Mouse (Mus musculus): Measurements from ENCODE around the gene Vmac. TPM values are rescaled to one million over a fixed set of nuclear protein-coding genes. Genes with fewer than 3 reads are reported as not detected.

Gene Vmac
- polyA plus RNA-seq, 1 experiment from 2014 or later, result 27.4 TPM

DNA sequence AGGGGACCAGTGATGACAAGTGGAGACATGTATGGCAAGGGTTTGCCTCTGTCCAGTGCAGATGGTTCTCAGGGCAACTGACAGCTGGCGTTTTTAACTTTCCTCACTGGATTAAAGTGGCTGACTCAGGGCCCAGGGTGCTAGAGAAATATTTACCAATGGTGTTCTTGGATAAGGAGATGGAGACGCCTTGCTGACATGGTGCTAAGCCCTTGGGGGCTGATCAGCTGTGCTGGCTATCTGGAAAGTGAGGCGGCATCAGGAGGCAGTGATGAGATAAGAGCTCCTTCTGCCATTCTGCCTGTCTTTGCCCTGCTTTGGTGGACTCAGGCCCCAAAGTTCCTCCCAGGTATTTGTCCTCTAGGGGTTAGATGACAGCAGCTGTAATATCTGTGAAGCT is 34.9 kb downstream of the Vmac start:
- Histone ChIP-seq H3K9me3 (replicated peaks; ENCODE audit: low read length) (no peaks in the 10 kb centered on the region), H3K4me3 (replicated peaks; ENCODE audit: low read depth, low read length) (no peak overlapping the region), H3K9ac (ENCODE audit: low read depth, low read length) (no peak overlapping the region), H3K27ac (0 out of 2 replicates have a peak overlapping the region, but pooled peaks have one; percentile 16), H3K4me1 (replicated peaks; ENCODE audit: insufficient read depth, low read length) (no peaks in the 10 kb centered on the region), H3K4me2 (ENCODE audit: low read length) (no peak overlapping the region), H3K27me3 (ENCODE audit: insufficient read depth, low read length) (no peaks in the 10 kb centered on the region), H3K36me3 (ENCODE audit: insufficient read depth, low read length) (peaks cover 31% of the 10 kb centered on the region)
- WGBS, result 74% methylated on average over 3 of the region's 3 CpGs
- no peak for TF ChIP-seq CTCF (IDR thresholded peaks at IDR 0.05; ENCODE audit: low read depth)
- no peak for DNase-seq (ENCODE audit: low spot score)
- no peak for ATAC-seq (replicated peaks; ENCODE audit: low FRiP score, low read depth)

DNA sequence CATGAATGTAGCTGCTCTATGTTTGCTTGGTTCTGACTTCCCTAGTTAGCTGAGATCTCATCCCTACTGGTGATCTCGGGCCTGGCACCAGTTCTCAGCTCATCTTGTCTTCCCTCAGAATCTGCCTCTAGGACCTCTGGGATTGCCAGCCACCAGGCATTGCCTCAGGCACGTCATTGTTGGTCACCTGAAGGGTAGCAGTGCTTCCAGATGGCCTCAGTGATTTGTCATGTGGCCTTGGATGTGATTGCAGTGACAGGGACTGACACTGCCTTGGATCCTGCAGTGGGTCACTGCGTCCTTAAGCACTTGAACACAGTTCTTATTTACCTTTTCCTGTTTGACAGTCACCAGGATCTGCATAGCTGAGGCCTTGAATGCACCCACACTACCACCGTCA is 36.0 kb downstream of the Vmac start:
- DNase-seq (ENCODE audit: low spot score), result no peak
- H3K9me3 ChIP-seq (replicated peaks; ENCODE audit: low read length), result no peaks in the 10 kb centered on the region
- 67% methylated on average over 4 of the region's 4 CpGs for WGBS

DNA sequence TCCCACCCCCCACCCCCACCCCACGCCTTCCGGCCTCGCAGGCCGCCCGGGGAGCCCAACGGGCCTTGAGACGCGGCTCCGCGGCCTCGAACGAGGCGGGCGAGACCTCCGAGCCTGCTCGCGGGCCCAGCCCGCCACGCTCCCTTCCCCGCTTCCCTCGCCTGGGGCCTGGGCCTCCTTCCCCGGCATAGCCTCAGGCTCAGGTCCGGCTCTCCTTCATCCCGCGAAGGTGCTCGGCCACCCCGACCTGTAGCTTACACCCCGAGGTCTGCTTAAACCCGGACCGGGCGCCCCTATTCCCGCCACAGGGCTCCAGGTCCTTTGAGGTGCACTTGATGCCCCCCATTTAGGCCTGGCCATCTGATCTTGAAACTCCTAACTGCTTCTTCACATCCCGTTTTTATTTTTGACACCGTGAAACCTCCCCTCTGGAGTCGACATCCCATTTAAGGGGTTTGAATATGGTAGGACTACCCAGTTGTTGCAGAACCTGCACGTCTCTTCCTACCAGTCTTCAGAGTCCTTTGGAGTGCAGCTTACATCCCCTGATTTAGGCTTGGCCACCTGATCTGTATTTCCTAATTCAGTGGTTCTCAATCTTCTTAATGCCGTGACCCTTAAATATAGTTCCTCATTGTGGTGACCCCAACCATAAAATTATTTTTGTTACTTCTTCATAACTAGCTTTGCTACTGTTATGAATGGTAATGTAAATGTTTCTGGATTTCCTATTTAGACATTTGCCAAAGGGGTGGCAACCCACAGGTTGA is 44.0 kb downstream of the Vmac start:
- Histone ChIP-seq H3K9ac (ENCODE audit: low read depth, low read length) (peak overlapping the region; percentile 94), H3K4me1 (replicated peaks; ENCODE audit: insufficient read depth, low read length) (peaks cover 8% of the 10 kb centered on the region; the same call in 1 of the 2 replicates), H3K27me3 (ENCODE audit: insufficient read depth, low read length) (no peaks in the 10 kb centered on the region), H3K4me2 (ENCODE audit: low read length) (peak overlapping the region; percentile 86), H3K9me3 (replicated peaks; ENCODE audit: low read length) (no peaks in the 10 kb centered on the region), H3K27ac (peak overlapping the region; percentile 87), H3K36me3 (ENCODE audit: insufficient read depth, low read length) (peaks cover 8% of the 10 kb centered on the region), H3K4me3 (replicated peaks; ENCODE audit: low read depth, low read length) (peak overlapping the region; percentile 89)
- no peak for TF ChIP-seq CTCF (IDR thresholded peaks at IDR 0.05; ENCODE audit: low read depth)
- 2% methylated on average over 36 of the region's 37 CpGs for WGBS
- ATAC-seq (replicated peaks; ENCODE audit: low FRiP score, low read depth) (no peak), DNase-seq (ENCODE audit: low spot score) (peak; percentile 21)

More for the DNA sequence above, 36.0 kb downstream of the Vmac start:
- ATAC-seq (replicated peaks; ENCODE audit: low FRiP score, low read depth), result no peak
- H3K27me3 ChIP-seq (ENCODE audit: insufficient read depth, low read length), result no peaks in the 10 kb centered on the region
- peaks cover 33% of the 10 kb centered on the region for H3K36me3 ChIP-seq (ENCODE audit: insufficient read depth, low read length)
- no peak for TF ChIP-seq CTCF (IDR thresholded peaks at IDR 0.05; ENCODE audit: low read depth)
- no peaks in the 10 kb centered on the region for H3K4me1 ChIP-seq (replicated peaks; ENCODE audit: insufficient read depth, low read length)
- H3K4me2 ChIP-seq (ENCODE audit: low read length), result no peak overlapping the region
- H3K4me3 ChIP-seq (replicated peaks; ENCODE audit: low read depth, low read length), result no peak overlapping the region
- no peak overlapping the region for H3K9ac ChIP-seq (ENCODE audit: low read depth, low read length)
- H3K27ac ChIP-seq, result no peak overlapping the region

DNA sequence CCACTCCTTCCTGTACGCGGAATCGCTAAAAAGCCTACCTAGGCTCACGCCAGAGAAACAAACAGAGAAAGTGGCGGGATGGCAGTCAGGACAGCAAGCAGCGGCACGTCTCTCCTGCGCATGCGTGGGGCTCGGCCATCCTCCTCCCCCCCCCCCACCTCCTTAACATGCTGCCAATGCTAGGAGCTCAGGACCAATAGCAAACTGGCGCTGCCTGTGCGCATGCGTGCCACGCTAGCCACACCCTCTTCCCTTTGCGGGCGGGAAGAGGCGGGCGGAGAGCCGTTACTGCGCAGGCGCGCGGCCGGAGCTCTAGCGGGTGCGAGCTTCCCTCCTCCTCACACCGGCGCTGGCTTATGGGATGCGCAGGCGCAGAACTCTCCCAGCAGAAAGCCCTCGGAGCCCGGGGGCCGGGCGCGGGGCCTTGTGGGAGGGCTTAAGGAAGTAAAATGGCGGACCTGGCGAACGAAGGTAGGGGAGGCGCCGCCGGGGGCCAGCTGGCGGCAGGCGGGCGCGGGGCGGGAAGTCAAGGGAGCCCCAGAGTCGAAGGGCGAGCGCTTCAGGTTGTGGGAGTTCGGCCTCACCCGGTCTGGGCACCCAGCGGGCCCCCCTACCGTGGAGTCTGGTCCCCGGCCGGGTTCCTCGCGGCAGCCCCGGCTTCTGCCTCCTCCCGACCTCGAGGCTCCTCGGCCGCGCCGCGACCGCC is 44.7 kb downstream of the Vmac start, which contains the start of gene Ranbp3:
TSS of gene Ranbp3 (plus strand) at position 354 of the 706 bp plus-strand sequence.
- H3K9me3 ChIP-seq (replicated peaks; ENCODE audit: low read length), result no peaks in the 10 kb centered on the region
- TF ChIP-seq CTCF (IDR thresholded peaks at IDR 0.05; ENCODE audit: low read depth), result no peak
- H3K36me3 ChIP-seq (ENCODE audit: insufficient read depth, low read length), result peaks cover 8% of the 10 kb centered on the region
- peak within 1 kb of the TSS; percentile 86 for H3K4me2 ChIP-seq (ENCODE audit: low read length)
- DNase-seq (ENCODE audit: low spot score), result peak; percentile 99
- under 1% methylated on average over 55 of the region's 66 CpGs for WGBS
- no peaks in the 10 kb centered on the region for H3K27me3 ChIP-seq (ENCODE audit: insufficient read depth, low read length)
- peaks cover 13% of the 10 kb centered on the region for H3K4me1 ChIP-seq (replicated peaks; ENCODE audit: insufficient read depth, low read length)
- peak within 1 kb of the TSS; percentile 89 for H3K4me3 ChIP-seq (replicated peaks; ENCODE audit: low read depth, low read length)
- peak; percentile 92 for ATAC-seq (replicated peaks; ENCODE audit: low FRiP score, low read depth)
- peak within 1 kb of the TSS; percentile 94 for H3K9ac ChIP-seq (ENCODE audit: low read depth, low read length)
- peak within 1 kb of the TSS; percentile 87 for H3K27ac ChIP-seq

DNA sequence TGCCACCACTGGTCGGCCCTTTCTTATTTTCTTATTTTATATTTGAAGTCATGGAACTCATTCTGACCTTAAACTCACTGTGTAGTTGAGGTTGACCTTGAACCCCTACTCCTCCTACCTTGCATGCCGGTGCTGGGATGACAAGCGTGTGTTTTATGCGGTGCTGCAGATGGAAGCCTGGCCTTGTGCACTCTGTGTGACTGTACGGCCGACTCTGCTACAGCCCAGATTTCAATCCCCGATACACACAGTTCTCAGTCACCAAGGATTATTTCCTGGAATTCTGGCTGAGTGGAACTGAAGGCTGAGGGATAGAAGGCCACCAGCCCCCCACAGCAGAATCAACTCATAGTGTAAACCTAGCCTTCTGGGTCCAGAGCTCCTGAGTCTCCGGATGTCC is 48.1 kb downstream of the Vmac start:
- no peak overlapping the region for H3K9ac ChIP-seq (ENCODE audit: low read depth, low read length)
- H3K27me3 ChIP-seq (ENCODE audit: insufficient read depth, low read length), result no peaks in the 10 kb centered on the region
- no peak overlapping the region for H3K4me2 ChIP-seq (ENCODE audit: low read length)
- no peaks in the 10 kb centered on the region for H3K9me3 ChIP-seq (replicated peaks; ENCODE audit: low read length)
- no peak for TF ChIP-seq CTCF (IDR thresholded peaks at IDR 0.05; ENCODE audit: low read depth)
- ATAC-seq (replicated peaks; ENCODE audit: low FRiP score, low read depth), result no peak
- WGBS, result 82% methylated on average over 8 of the region's 8 CpGs
- no peaks in the 10 kb centered on the region for H3K36me3 ChIP-seq (ENCODE audit: insufficient read depth, low read length)
- peaks cover 13% of the 10 kb centered on the region for H3K4me1 ChIP-seq (replicated peaks; ENCODE audit: insufficient read depth, low read length)
- DNase-seq (ENCODE audit: low spot score), result no peak
- H3K27ac ChIP-seq, result no peak overlapping the region
- H3K4me3 ChIP-seq (replicated peaks; ENCODE audit: low read depth, low read length), result no peak overlapping the region

DNA sequence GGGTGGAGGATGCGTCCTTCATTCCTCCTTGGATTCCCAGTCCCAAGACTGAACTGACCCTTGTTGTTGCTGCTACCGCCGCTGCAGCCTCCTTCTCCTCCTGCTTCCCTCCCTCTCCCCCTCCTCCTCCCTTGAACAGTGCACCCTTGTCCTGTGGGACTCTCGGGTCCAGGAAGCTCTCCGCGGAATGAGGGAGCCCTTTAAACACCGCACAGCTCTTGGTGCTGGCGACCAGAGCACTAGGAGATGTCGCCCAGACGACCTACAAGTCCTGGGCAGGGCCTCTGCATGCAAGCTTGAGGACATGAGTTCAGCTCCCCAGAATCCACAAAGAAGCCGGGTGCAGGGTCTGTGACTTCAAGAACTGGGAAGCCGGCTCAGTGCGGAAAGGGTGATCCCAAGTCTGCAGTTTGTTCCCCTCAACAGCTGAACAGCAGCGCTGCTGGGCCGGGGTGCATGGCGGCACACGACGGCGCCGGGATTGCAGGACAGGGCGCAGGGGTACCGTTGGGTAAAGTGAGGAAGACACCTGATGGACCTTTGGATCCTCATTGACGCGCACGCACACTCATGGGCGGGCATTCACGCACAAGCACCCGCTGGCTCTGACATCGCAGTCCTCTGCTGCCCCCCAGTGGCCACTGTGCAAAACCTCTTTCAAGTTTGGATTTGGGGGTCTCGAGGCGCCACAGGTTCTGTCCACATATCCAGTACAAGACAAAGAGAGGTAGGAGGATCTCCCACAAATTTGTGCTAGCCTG is 49.3 kb downstream of the Vmac start:
- Histone ChIP-seq H3K36me3 (ENCODE audit: insufficient read depth, low read length) (no peaks in the 10 kb centered on the region), H3K4me3 (replicated peaks; ENCODE audit: low read depth, low read length) (peak overlapping the region; percentile 37), H3K4me2 (ENCODE audit: low read length) (peak overlapping the region; percentile 91), H3K9me3 (replicated peaks; ENCODE audit: low read length) (no peaks in the 10 kb centered on the region), H3K27ac (no peak overlapping the region), H3K27me3 (ENCODE audit: insufficient read depth, low read length) (no peaks in the 10 kb centered on the region), H3K4me1 (replicated peaks; ENCODE audit: insufficient read depth, low read length) (peaks cover 12% of the 10 kb centered on the region), H3K9ac (ENCODE audit: low read depth, low read length) (peak overlapping the region; percentile 59)
- peak; percentile 88 for DNase-seq (ENCODE audit: low spot score)
- 3% methylated on average over 31 of the region's 31 CpGs for WGBS
- peak; percentile 96 for TF ChIP-seq CTCF (IDR thresholded peaks at IDR 0.05; ENCODE audit: low read depth)
- no peak for ATAC-seq (replicated peaks; ENCODE audit: low FRiP score, low read depth)

Measured in kidney, postnatal 0 days (tissue).